Mouse (Mus musculus): ENCODE data around the gene 3425401B19Rik.
A peak's percentile ranks its signal among the peaks of the same experiment; 100 is the strongest.

Gene 3425401B19Rik

DNA sequence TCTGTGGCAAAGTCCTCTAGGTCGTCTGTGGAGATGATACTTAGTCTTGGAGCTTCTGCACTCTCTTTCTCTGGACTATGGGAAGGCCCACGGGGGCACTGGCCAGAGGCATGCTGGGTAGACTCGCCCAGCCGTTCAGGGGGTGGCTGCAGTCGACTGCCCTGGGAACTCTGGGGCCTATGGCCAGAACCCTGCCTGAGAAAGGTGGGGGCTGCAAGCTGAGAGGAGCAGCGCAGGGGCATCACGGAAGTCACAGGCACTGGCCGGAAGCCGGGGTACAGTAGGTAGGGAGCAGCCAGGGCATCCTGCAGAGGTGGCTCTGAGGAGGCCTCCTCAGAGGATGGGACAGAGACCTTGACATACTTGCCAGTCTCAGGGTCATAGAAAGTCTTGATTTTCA is 25.3 kb downstream of the 3425401B19Rik start:
- peak in 1 of 2 experiments; percentile 54 for DNase-seq (ENCODE audit: low spot score in 2 of 2)

DNA sequence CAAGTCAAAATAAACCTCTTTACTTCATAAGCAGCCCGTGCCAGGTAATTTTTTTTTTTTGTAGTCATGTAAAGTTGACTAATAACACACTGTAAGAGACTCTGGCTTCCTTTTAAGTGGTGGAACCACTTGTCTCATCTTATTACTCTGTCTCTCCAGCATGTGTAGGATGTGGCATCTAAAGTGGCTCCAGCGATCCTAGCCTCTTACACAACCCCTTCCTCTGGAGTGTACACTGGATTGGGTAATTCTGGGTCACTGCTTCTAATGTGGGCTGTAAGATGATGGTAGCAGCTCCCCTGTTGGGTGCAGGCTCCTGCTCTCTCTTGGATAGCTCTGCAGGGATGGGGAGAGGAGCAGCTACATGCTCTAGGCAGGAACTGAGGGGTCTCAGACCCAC is 46.6 kb downstream of the 3425401B19Rik start:
- no peak for DNase-seq (ENCODE audit: low spot score in 2 of 2)

GRCm38 (mm10) chr14:32634015-32634682 is 50.9 kb downstream of the 3425401B19Rik start:
- DNase-seq (ENCODE audit: low spot score in 2 of 2), result no peak

DNA sequence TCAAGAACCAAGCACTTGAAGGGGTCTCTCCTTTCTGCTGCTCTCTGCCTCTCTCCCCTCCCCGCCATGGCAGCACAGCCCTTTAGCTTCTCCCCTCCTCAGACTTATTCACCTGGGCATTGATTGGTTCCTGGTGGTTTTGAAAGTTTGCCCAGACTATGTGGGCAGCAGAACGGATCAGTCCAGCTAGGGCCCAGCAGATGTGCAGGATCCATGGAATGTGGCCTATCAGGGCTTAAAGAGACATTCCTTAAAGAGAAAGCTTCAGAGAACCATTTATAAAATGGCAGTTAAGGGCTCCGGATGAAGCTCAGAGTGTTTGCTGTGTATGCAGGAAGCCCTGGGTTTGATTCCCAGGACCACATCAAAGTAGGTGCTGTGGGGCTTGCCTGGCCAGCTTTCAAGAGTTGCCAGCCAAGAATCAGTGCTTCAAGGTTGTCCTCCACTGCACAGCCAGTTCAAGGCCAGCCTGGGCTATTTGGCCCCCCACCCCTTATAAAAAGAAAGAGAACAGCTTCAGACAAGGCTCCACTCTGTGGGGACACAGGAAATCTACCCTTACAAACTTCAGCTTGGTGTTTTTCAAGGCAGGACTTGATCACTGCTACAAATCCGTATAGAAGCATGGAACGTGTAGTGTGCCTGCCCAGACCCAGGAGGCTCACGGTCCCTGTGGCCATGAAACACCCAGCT is 52.0 kb downstream of the 3425401B19Rik start:
- no peak for DNase-seq (ENCODE audit: low spot score in 2 of 2)

GRCm38 (mm10) chr14:32628584-32628983 is 56.5 kb downstream of the 3425401B19Rik start:
- no peak for DNase-seq (ENCODE audit: low spot score in 2 of 2)

DNA sequence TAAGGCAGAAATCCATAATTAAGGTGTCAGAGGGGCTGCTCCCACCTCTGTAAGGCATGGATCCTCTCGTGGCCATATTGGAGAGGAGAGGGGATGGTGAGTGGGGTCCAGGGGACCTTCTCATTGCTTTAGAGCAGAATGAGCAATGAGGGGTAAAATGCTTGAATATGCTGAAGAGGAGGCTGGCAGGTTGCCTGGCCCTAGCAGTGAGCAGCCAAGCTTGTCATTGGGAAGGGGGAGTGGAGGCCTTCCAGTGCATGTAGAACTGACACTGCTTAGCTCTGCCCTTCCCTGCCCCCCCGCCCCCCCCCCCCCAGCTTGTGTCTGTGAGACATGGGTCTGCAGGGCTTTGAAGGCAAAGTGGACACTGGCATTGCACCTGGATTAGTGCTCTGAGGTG is 57.8 kb downstream of the 3425401B19Rik start:
- DNase-seq (ENCODE audit: low spot score in 2 of 2), result no peak

DNA sequence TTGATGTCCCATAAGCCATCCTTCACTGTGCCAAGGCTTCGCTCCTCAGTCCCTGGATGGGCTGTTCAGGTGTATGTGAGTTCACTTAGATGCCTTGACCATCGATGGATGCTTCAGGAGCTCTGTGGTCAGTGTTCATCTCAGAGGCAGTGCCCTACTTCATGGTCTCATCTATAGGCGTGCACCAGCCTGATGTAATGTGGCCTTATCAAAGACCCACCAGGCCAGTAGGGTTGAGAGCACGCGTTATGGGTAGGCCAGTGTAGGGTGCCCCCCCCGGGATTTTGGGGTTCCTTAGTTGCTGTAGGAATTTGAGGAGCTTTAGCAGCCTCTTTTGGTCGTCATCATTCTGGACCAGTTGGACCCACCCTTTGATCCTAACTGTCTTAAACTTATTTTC is 60.3 kb downstream of the 3425401B19Rik start:
- no peak for DNase-seq (ENCODE audit: low spot score in 2 of 2)

- no peak for DNase-seq (ENCODE audit: low spot score in 2 of 2)
Measured at GRCm38 (mm10) chr14:32624245-32624644, 60.8 kb downstream of the 3425401B19Rik start.

- DNase-seq (ENCODE audit: low spot score in 2 of 2), result no peak
Measured at GRCm38 (mm10) chr14:32617253-32617652, 67.8 kb downstream of the 3425401B19Rik start.

DNA sequence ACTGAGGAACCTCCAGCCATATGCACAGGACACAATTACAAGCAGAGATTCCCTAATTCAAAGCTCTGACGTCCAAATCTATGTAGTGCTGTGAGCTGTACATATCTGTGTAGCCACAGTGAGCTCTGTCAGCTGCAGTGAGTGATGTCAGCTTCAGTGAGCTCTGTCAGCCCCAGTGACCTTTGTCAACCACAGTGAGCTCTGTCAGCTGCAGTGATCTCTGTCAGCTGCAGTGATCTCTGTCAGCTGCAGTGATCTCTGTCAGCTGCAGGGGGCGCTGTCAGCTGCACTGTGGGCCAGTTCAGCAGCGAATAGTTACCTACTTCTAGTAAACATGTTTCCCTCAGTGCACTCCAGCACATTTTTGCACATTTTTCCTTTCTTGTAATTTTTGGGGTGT is 75.7 kb downstream of the 3425401B19Rik start:
- DNase-seq (ENCODE audit: low spot score in 2 of 2), result no peak
